Mouse (Mus musculus): ENCODE measurements around the gene Cutc. TPM values are rescaled to one million over a fixed set of nuclear protein-coding genes. Genes with fewer than 3 reads are reported as not detected.

The Cutc gene
- total RNA-seq, 1 experiment = 3.8 TPM

DNA sequence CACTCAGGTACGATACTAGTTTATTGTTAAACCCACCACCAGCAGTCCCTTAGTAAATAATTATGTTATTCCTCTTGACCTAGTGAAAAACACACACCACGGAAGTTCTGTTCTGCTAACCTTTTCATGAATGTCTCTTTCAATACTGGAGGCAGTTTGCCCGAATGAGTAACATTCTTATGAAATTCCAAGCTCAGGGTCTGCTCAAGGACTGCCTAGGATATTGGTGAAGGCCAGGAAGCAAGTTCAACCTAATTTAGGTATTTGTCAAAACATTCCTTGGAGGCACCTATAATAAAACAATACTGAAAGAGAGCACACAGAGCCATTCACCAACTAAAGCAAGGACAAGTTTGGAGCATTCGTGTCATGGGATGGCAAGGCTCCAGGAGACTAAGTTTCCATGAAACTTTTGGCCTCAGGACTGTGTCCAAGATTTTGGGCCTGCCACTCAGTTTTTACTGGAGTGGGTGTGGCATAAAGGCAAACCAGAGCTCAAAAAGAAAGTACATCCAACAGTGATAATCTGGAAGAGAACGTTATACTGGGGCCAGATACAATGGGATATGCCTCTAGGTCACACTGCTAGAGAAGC is 16.7 kb downstream of the Cutc start:
- TF ChIP-seq CHD2 (IDR thresholded peaks at IDR 0.05; ENCODE audit: low read depth, low read length) (no peak), MAFK (IDR thresholded peaks at IDR 0.05; ENCODE audit: insufficient read depth, low read depth, low read length) (no peak), ZC3H11A (IDR thresholded peaks at IDR 0.05; ENCODE audit: borderline replicate concordance, low read depth, low read length) (no peak), ZNF384 (IDR thresholded peaks at IDR 0.05; ENCODE audit: low read depth, low read length) (no peak), HCFC1 (IDR thresholded peaks at IDR 0.05; ENCODE audit: borderline replicate concordance, insufficient read depth, low read length) (no peak)

DNA sequence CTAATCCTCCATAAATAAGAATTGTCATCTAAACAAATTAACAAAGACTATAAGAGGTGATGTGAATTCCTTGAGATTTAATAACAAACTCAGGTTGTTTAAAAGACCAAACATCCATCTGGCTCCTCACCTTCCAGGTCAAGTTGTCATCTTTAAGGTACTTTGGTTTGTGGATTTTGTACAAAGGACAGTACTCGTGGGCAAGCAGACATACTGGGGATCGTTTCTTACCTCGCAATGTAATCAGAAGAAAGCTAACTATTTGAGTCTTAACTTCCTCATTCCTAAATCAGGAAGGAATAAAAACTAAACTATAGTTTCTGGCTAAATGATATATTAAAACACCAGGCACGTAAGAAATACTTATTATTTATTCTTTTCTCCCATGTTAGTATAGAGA is 17.8 kb downstream of the Cutc start:
- TF ChIP-seq HCFC1 (IDR thresholded peaks at IDR 0.05; ENCODE audit: borderline replicate concordance, insufficient read depth, low read length) (no peak), CHD2 (IDR thresholded peaks at IDR 0.05; ENCODE audit: low read depth, low read length) (no peak), MAFK (IDR thresholded peaks at IDR 0.05; ENCODE audit: insufficient read depth, low read depth, low read length) (no peak), ZNF384 (IDR thresholded peaks at IDR 0.05; ENCODE audit: low read depth, low read length) (no peak), ZC3H11A (IDR thresholded peaks at IDR 0.05; ENCODE audit: borderline replicate concordance, low read depth, low read length) (no peak)
- in situ Hi-C loops (cut with MboI; ENCODE audit: low sequenced_read_pairs in 2 of 2, unreplicated experiment in 2 of 2) = no loop called here
- Histone ChIP-seq H3K36me3 (ENCODE audit: control insufficient read depth, insufficient read depth, low read length, poor library complexity, severe bottlenecking) (no peaks in the 10 kb centered on the region), H3K27ac (ENCODE audit: insufficient read depth, low read depth, low read length, poor library complexity, severe bottlenecking) (no peak overlapping the region), H3K9me3 (ENCODE audit: control insufficient read depth, insufficient read depth, low read depth, low read length) (no peaks in the 10 kb centered on the region), H3K9ac (ENCODE audit: insufficient read depth, low read depth, low read length, poor library complexity, severe bottlenecking) (no peak overlapping the region), H3K4me3 (ENCODE audit: insufficient read depth in 1 of 2, low read depth in 1 of 2, low read length in 2 of 2, poor library complexity in 1 of 2, severe bottlenecking in 1 of 2) (no peak overlapping the region), H3K4me1 (ENCODE audit: control insufficient read depth in 2 of 2, insufficient read depth in 2 of 2, low read length in 2 of 2, poor library complexity in 1 of 2) (no peaks in the 10 kb centered on the region)
- DNase-seq (ENCODE audit: low read depth, low spot score) = no peak

More for the DNA sequence above, 16.7 kb downstream of the Cutc start:
- no peak overlapping the region for H3K4me3 ChIP-seq (ENCODE audit: insufficient read depth in 1 of 2, low read depth in 1 of 2, low read length in 2 of 2, poor library complexity in 1 of 2, severe bottlenecking in 1 of 2)
- in situ Hi-C loops (cut with MboI; ENCODE audit: low sequenced_read_pairs in 2 of 2, unreplicated experiment in 2 of 2) = no loop called here
- no peak overlapping the region for H3K9ac ChIP-seq (ENCODE audit: insufficient read depth, low read depth, low read length, poor library complexity, severe bottlenecking)
- no peaks in the 10 kb centered on the region for H3K36me3 ChIP-seq (ENCODE audit: control insufficient read depth, insufficient read depth, low read length, poor library complexity, severe bottlenecking)
- H3K9me3 ChIP-seq (ENCODE audit: control insufficient read depth, insufficient read depth, low read depth, low read length) = no peaks in the 10 kb centered on the region
- no peak for DNase-seq (ENCODE audit: low read depth, low spot score)
- no peaks in the 10 kb centered on the region for H3K4me1 ChIP-seq (ENCODE audit: control insufficient read depth in 2 of 2, insufficient read depth in 2 of 2, low read length in 2 of 2, poor library complexity in 1 of 2)
- H3K27ac ChIP-seq (ENCODE audit: insufficient read depth, low read depth, low read length, poor library complexity, severe bottlenecking) = no peak overlapping the region

DNA sequence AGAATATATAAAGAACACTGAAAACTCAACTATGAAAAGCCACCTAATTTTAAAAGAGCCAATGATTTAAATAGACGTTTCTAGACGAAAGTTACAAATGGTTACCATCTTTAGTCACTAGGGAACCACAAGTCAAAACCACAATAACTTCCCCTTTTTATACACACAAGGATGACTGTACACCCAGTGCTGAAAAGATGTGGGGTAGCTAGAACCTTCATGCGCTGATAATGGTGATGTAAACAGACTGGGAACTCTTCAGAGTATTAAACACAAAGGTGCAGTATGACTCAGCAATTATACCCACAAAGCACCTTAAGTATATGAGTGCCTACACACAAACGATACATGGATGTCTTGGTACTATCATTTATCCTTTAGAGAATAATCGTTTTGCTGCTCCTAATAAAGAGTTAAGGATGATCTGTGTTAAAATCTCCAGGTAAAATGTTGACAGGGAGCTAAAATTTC is 18.7 kb downstream of the Cutc start:
- Histone ChIP-seq H3K36me3 (ENCODE audit: control insufficient read depth, insufficient read depth, low read length, poor library complexity, severe bottlenecking) (no peaks in the 10 kb centered on the region), H3K27ac (ENCODE audit: insufficient read depth, low read depth, low read length, poor library complexity, severe bottlenecking) (no peak overlapping the region), H3K9ac (ENCODE audit: insufficient read depth, low read depth, low read length, poor library complexity, severe bottlenecking) (no peak overlapping the region), H3K4me1 (ENCODE audit: control insufficient read depth in 2 of 2, insufficient read depth in 2 of 2, low read length in 2 of 2, poor library complexity in 1 of 2) (no peaks in the 10 kb centered on the region), H3K9me3 (ENCODE audit: control insufficient read depth, insufficient read depth, low read depth, low read length) (no peaks in the 10 kb centered on the region), H3K4me3 (ENCODE audit: insufficient read depth in 1 of 2, low read depth in 1 of 2, low read length in 2 of 2, poor library complexity in 1 of 2, severe bottlenecking in 1 of 2) (no peak overlapping the region)
- no peak for DNase-seq (ENCODE audit: low read depth, low spot score)
- in situ Hi-C loops (cut with MboI; ENCODE audit: low sequenced_read_pairs in 2 of 2, unreplicated experiment in 2 of 2) = no loop called here
- no peak for TF ChIP-seq ZC3H11A (IDR thresholded peaks at IDR 0.05; ENCODE audit: borderline replicate concordance, low read depth, low read length)
- TF ChIP-seq MAFK (IDR thresholded peaks at IDR 0.05; ENCODE audit: insufficient read depth, low read depth, low read length) = peak; percentile 5; the same call in 1 of the 2 replicates

DNA sequence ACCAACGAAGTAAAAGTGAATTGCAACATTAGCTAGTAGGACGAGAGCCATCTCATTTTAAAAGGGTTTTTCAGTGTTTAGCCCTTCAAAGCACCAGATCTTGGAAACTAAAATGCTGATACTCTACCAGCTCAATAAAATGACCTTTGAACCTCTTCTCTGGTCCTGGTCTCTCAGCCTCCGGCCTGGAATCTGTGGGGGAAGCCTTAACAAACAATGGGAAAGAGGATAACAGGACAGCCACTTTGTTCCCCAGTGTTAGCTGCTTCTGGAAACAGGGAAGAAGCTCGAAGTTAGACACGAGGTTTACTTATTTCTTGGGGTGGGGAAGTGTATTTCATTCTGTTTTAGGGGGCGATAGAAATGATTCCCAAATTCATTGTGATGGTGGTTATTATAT is 19.5 kb downstream of the Cutc start:
- no peaks in the 10 kb centered on the region for H3K36me3 ChIP-seq (ENCODE audit: control insufficient read depth, insufficient read depth, low read length, poor library complexity, severe bottlenecking)
- H3K9me3 ChIP-seq (ENCODE audit: control insufficient read depth, insufficient read depth, low read depth, low read length) = no peaks in the 10 kb centered on the region
- H3K27ac ChIP-seq (ENCODE audit: insufficient read depth, low read depth, low read length, poor library complexity, severe bottlenecking) = no peak overlapping the region
- DNase-seq (ENCODE audit: low read depth, low spot score) = no peak
- H3K4me1 ChIP-seq (ENCODE audit: control insufficient read depth in 2 of 2, insufficient read depth in 2 of 2, low read length in 2 of 2, poor library complexity in 1 of 2) = no peaks in the 10 kb centered on the region
- TF ChIP-seq HCFC1 (IDR thresholded peaks at IDR 0.05; ENCODE audit: borderline replicate concordance, insufficient read depth, low read length) (no peak), MAFK (IDR thresholded peaks at IDR 0.05; ENCODE audit: insufficient read depth, low read depth, low read length) (no peak), CHD2 (IDR thresholded peaks at IDR 0.05; ENCODE audit: low read depth, low read length) (no peak), ZNF384 (IDR thresholded peaks at IDR 0.05; ENCODE audit: low read depth, low read length) (no peak), ZC3H11A (IDR thresholded peaks at IDR 0.05; ENCODE audit: borderline replicate concordance, low read depth, low read length) (no peak)
- no peak overlapping the region for H3K4me3 ChIP-seq (ENCODE audit: insufficient read depth in 1 of 2, low read depth in 1 of 2, low read length in 2 of 2, poor library complexity in 1 of 2, severe bottlenecking in 1 of 2)
- in situ Hi-C loops (cut with MboI; ENCODE audit: low sequenced_read_pairs in 2 of 2, unreplicated experiment in 2 of 2) = no loop called here
- no peak overlapping the region for H3K9ac ChIP-seq (ENCODE audit: insufficient read depth, low read depth, low read length, poor library complexity, severe bottlenecking)

DNA sequence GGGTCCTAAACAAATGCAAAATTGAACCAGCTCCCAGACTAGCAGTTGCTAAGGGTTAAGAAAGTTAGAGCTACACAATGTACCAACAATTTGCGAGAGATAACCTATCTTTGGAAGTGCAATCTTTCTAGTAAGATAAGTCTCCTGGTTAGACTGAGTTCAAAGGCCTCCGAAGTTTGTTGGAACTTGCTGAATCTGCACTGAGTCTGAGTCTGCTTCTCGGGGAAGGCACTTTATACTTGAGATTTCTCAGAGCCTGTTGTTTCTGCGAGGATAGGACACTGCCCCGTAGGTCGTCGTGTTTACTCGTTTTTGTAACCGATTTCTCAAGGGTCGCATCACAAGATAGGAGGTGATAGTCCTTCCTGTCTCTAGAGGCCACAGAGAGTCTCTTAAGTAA is 22.6 kb downstream of the Cutc start:
- DNase-seq (ENCODE audit: low read depth, low spot score) = no peak
- H3K36me3 ChIP-seq (ENCODE audit: control insufficient read depth, insufficient read depth, low read length, poor library complexity, severe bottlenecking) = no peaks in the 10 kb centered on the region
- H3K4me3 ChIP-seq (ENCODE audit: insufficient read depth in 1 of 2, low read depth in 1 of 2, low read length in 2 of 2, poor library complexity in 1 of 2, severe bottlenecking in 1 of 2) = no peak overlapping the region
- no peak overlapping the region for H3K27ac ChIP-seq (ENCODE audit: insufficient read depth, low read depth, low read length, poor library complexity, severe bottlenecking)
- H3K9me3 ChIP-seq (ENCODE audit: control insufficient read depth, insufficient read depth, low read depth, low read length) = no peaks in the 10 kb centered on the region
- no peaks in the 10 kb centered on the region for H3K4me1 ChIP-seq (ENCODE audit: control insufficient read depth in 2 of 2, insufficient read depth in 2 of 2, low read length in 2 of 2, poor library complexity in 1 of 2)
- TF ChIP-seq HCFC1 (IDR thresholded peaks at IDR 0.05; ENCODE audit: borderline replicate concordance, insufficient read depth, low read length) = no peak
- no peak for TF ChIP-seq MAFK (IDR thresholded peaks at IDR 0.05; ENCODE audit: insufficient read depth, low read depth, low read length)
- TF ChIP-seq ZC3H11A (IDR thresholded peaks at IDR 0.05; ENCODE audit: borderline replicate concordance, low read depth, low read length) = no peak
- TF ChIP-seq ZNF384 (IDR thresholded peaks at IDR 0.05; ENCODE audit: low read depth, low read length) = no peak
- no peak for TF ChIP-seq CHD2 (IDR thresholded peaks at IDR 0.05; ENCODE audit: low read depth, low read length)
- in situ Hi-C loops (cut with MboI; ENCODE audit: low sequenced_read_pairs in 2 of 2, unreplicated experiment in 2 of 2) = no loop called here
- no peak overlapping the region for H3K9ac ChIP-seq (ENCODE audit: insufficient read depth, low read depth, low read length, poor library complexity, severe bottlenecking)

Measured in ES-E14 (cell line).